Mouse (Mus musculus): Measurements from ENCODE around the gene Kdm6b. TPM values are rescaled to one million over a fixed set of nuclear protein-coding genes. Genes with fewer than 3 reads are reported as not detected.

Kdm6b gene
- polyA plus RNA-seq, 1 experiment from 2014 or later = 22.0 TPM

- 84% methylated on average over 2 of the region's 2 CpGs for WGBS
- Histone ChIP-seq H3K27ac (replicated peaks in 1 of 2; ENCODE audit: control insufficient read depth in 1 of 2, insufficient read depth in 1 of 2, low read depth in 2 of 2, low read length in 2 of 2) (no peak overlapping the region), H3K4me2 (ENCODE audit: low read length) (no peak overlapping the region), H3K9me3 (ENCODE audit: control insufficient read depth, low read length) (no peaks in the 10 kb centered on the region), H3K4me1 (ENCODE audit: control insufficient read depth in 2 of 2, insufficient read depth in 2 of 2, low read length in 2 of 2) (peaks cover 6 to 15% of the 10 kb centered on the region in 2 experiments; a peak in 3 of 4 replicates), H3K9ac (ENCODE audit: low read length) (no peak overlapping the region), H3K36me3 (ENCODE audit: control insufficient read depth, insufficient read depth, low read length) (no peaks in the 10 kb centered on the region), H3K4me3 (ENCODE audit: control insufficient read depth in 1 of 2, insufficient read depth in 1 of 2, low read depth in 1 of 2, low read length in 2 of 2) (no peak overlapping the region), H3K27me3 (ENCODE audit: control insufficient read depth, insufficient read depth, low read length) (peaks cover 17% of the 10 kb centered on the region)
- no peak for ATAC-seq (ENCODE audit: insufficient number of reproducible peaks, insufficient read depth, low FRiP score, low read depth)
Measured at GRCm38 (mm10) chr11:69426246-69426645, 12.8 kb upstream of the Kdm6b start.

GRCm38 (mm10) chr11:69423885-69424284, 10.4 kb upstream of the Kdm6b start:
- Histone ChIP-seq H3K4me2 (ENCODE audit: low read length) (no peak overlapping the region), H3K4me1 (ENCODE audit: control insufficient read depth in 2 of 2, insufficient read depth in 2 of 2, low read length in 2 of 2) (peaks cover 14 to 28% of the 10 kb centered on the region in 2 experiments), H3K4me3 (ENCODE audit: control insufficient read depth in 1 of 2, insufficient read depth in 1 of 2, low read depth in 1 of 2, low read length in 2 of 2) (no peak overlapping the region), H3K9ac (ENCODE audit: low read length) (no peak overlapping the region), H3K36me3 (ENCODE audit: control insufficient read depth, insufficient read depth, low read length) (no peaks in the 10 kb centered on the region), H3K27ac (replicated peaks in 1 of 2; ENCODE audit: control insufficient read depth in 1 of 2, insufficient read depth in 1 of 2, low read depth in 2 of 2, low read length in 2 of 2) (no peak overlapping the region), H3K9me3 (ENCODE audit: control insufficient read depth, low read length) (no peaks in the 10 kb centered on the region), H3K27me3 (ENCODE audit: control insufficient read depth, insufficient read depth, low read length) (peaks cover 23% of the 10 kb centered on the region)
- WGBS = 50% methylated on average over 6 of the region's 6 CpGs
- no peak for ATAC-seq (ENCODE audit: insufficient number of reproducible peaks, insufficient read depth, low FRiP score, low read depth)

- peaks cover 23% of the 10 kb centered on the region for H3K27me3 ChIP-seq (ENCODE audit: control insufficient read depth, insufficient read depth, low read length)
- ATAC-seq (ENCODE audit: insufficient number of reproducible peaks, insufficient read depth, low FRiP score, low read depth) = no peak
- H3K9me3 ChIP-seq (ENCODE audit: control insufficient read depth, low read length) = no peaks in the 10 kb centered on the region
- no peak overlapping the region for H3K9ac ChIP-seq (ENCODE audit: low read length)
- H3K4me1 ChIP-seq (ENCODE audit: control insufficient read depth in 2 of 2, insufficient read depth in 2 of 2, low read length in 2 of 2) = peaks cover 14 to 24% of the 10 kb centered on the region in 2 experiments
- H3K36me3 ChIP-seq (ENCODE audit: control insufficient read depth, insufficient read depth, low read length) = no peaks in the 10 kb centered on the region
- no peak overlapping the region for H3K4me2 ChIP-seq (ENCODE audit: low read length)
- 84% methylated on average over 10 of the region's 10 CpGs for WGBS
- H3K27ac ChIP-seq (replicated peaks in 1 of 2; ENCODE audit: control insufficient read depth in 1 of 2, insufficient read depth in 1 of 2, low read depth in 2 of 2, low read length in 2 of 2) = no peak overlapping the region
- H3K4me3 ChIP-seq (ENCODE audit: control insufficient read depth in 1 of 2, insufficient read depth in 1 of 2, low read depth in 1 of 2, low read length in 2 of 2) = no peak overlapping the region
Measured at GRCm38 (mm10) chr11:69422842-69423241, 9.4 kb upstream of the Kdm6b start.

GRCm38 (mm10) chr11:69421131-69421977, 7.9 kb upstream of the Kdm6b start:
- Histone ChIP-seq H3K4me1 (ENCODE audit: control insufficient read depth in 2 of 2, insufficient read depth in 2 of 2, low read length in 2 of 2) (peaks cover 21 to 34% of the 10 kb centered on the region in 2 experiments), H3K9ac (ENCODE audit: low read length) (peak overlapping the region; percentile 46; the same call in 1 of the 2 replicates), H3K9me3 (ENCODE audit: control insufficient read depth, low read length) (no peaks in the 10 kb centered on the region), H3K36me3 (ENCODE audit: control insufficient read depth, insufficient read depth, low read length) (no peaks in the 10 kb centered on the region), H3K27me3 (ENCODE audit: control insufficient read depth, insufficient read depth, low read length) (peaks cover 23% of the 10 kb centered on the region), H3K27ac (replicated peaks in 1 of 2; ENCODE audit: control insufficient read depth in 1 of 2, insufficient read depth in 1 of 2, low read depth in 2 of 2, low read length in 2 of 2) (no peak overlapping the region), H3K4me3 (ENCODE audit: control insufficient read depth in 1 of 2, insufficient read depth in 1 of 2, low read depth in 1 of 2, low read length in 2 of 2) (peak overlapping the region in 1 of 2 experiments; percentile 63; a peak in 1 of 4 replicates), H3K4me2 (ENCODE audit: low read length) (peak overlapping the region; percentile 82)
- WGBS = 19% methylated on average over 25 of the region's 25 CpGs
- ATAC-seq (ENCODE audit: insufficient number of reproducible peaks, insufficient read depth, low FRiP score, low read depth) = no peak

GRCm38 (mm10) chr11:69420554-69421000, 7.1 kb upstream of the Kdm6b start:
- H3K4me2 ChIP-seq (ENCODE audit: low read length) = peak overlapping the region; percentile 82
- peak overlapping the region; percentile 46 to 63 for H3K4me3 ChIP-seq (ENCODE audit: control insufficient read depth in 1 of 2, insufficient read depth in 1 of 2, low read depth in 1 of 2, low read length in 2 of 2)
- H3K27me3 ChIP-seq (ENCODE audit: control insufficient read depth, insufficient read depth, low read length) = peaks cover 23% of the 10 kb centered on the region
- no peaks in the 10 kb centered on the region for H3K36me3 ChIP-seq (ENCODE audit: control insufficient read depth, insufficient read depth, low read length)
- H3K9ac ChIP-seq (ENCODE audit: low read length) = 0 out of 2 replicates have a peak overlapping the region, but pooled peaks have one; percentile 72
- WGBS = 9% methylated on average over 10 of the region's 10 CpGs
- H3K27ac ChIP-seq (replicated peaks in 1 of 2; ENCODE audit: control insufficient read depth in 1 of 2, insufficient read depth in 1 of 2, low read depth in 2 of 2, low read length in 2 of 2) = no peak overlapping the region
- no peak for ATAC-seq (ENCODE audit: insufficient number of reproducible peaks, insufficient read depth, low FRiP score, low read depth)
- no peaks in the 10 kb centered on the region for H3K9me3 ChIP-seq (ENCODE audit: control insufficient read depth, low read length)
- peaks cover 21 to 35% of the 10 kb centered on the region in 2 experiments for H3K4me1 ChIP-seq (ENCODE audit: control insufficient read depth in 2 of 2, insufficient read depth in 2 of 2, low read length in 2 of 2)

- peaks cover 22 to 37% of the 10 kb centered on the region in 2 experiments for H3K4me1 ChIP-seq (ENCODE audit: control insufficient read depth in 2 of 2, insufficient read depth in 2 of 2, low read length in 2 of 2)
- H3K9me3 ChIP-seq (ENCODE audit: control insufficient read depth, low read length) = no peaks in the 10 kb centered on the region
- peaks cover 23% of the 10 kb centered on the region for H3K27me3 ChIP-seq (ENCODE audit: control insufficient read depth, insufficient read depth, low read length)
- H3K4me3 ChIP-seq (ENCODE audit: control insufficient read depth in 1 of 2, insufficient read depth in 1 of 2, low read depth in 1 of 2, low read length in 2 of 2) = peak overlapping the region; percentile 46 to 63
- peak overlapping the region; percentile 72 for H3K9ac ChIP-seq (ENCODE audit: low read length)
- peak overlapping the region; percentile 82 for H3K4me2 ChIP-seq (ENCODE audit: low read length)
- no peaks in the 10 kb centered on the region for H3K36me3 ChIP-seq (ENCODE audit: control insufficient read depth, insufficient read depth, low read length)
- WGBS = 2% methylated on average over 29 of the region's 31 CpGs
- H3K27ac ChIP-seq (replicated peaks in 1 of 2; ENCODE audit: control insufficient read depth in 1 of 2, insufficient read depth in 1 of 2, low read depth in 2 of 2, low read length in 2 of 2) = peak overlapping the region; percentile 28 to 98; a peak in 3 of 4 replicates
- ATAC-seq (ENCODE audit: insufficient number of reproducible peaks, insufficient read depth, low FRiP score, low read depth) = no peak
Measured at GRCm38 (mm10) chr11:69419813-69420553, 6.5 kb upstream of the Kdm6b start.

- no peak for ATAC-seq (ENCODE audit: insufficient number of reproducible peaks, insufficient read depth, low FRiP score, low read depth)
Measured at GRCm38 (mm10) chr11:69419443-69419812, 6.0 kb upstream of the Kdm6b start.

More at GRCm38 (mm10) chr11:69419443-69419812, 6.0 kb upstream of the Kdm6b start:
- peak overlapping the region; percentile 76 to 98 for H3K27ac ChIP-seq (replicated peaks in 1 of 2; ENCODE audit: control insufficient read depth in 1 of 2, insufficient read depth in 1 of 2, low read depth in 2 of 2, low read length in 2 of 2)
- peaks cover 27 to 43% of the 10 kb centered on the region in 2 experiments for H3K4me1 ChIP-seq (ENCODE audit: control insufficient read depth in 2 of 2, insufficient read depth in 2 of 2, low read length in 2 of 2)
- H3K4me2 ChIP-seq (ENCODE audit: low read length) = peak overlapping the region; percentile 82
- WGBS = under 1% methylated on average over 19 of the region's 19 CpGs
- no peaks in the 10 kb centered on the region for H3K9me3 ChIP-seq (ENCODE audit: control insufficient read depth, low read length)
- H3K9ac ChIP-seq (ENCODE audit: low read length) = peak overlapping the region; percentile 72
- no peaks in the 10 kb centered on the region for H3K36me3 ChIP-seq (ENCODE audit: control insufficient read depth, insufficient read depth, low read length)
- peaks cover 23% of the 10 kb centered on the region for H3K27me3 ChIP-seq (ENCODE audit: control insufficient read depth, insufficient read depth, low read length)
- H3K4me3 ChIP-seq (ENCODE audit: control insufficient read depth in 1 of 2, insufficient read depth in 1 of 2, low read depth in 1 of 2, low read length in 2 of 2) = peak overlapping the region; percentile 46 to 63
